ENCODE assay signal across 9 mouse cellular contexts in the genomic region with DNA sequence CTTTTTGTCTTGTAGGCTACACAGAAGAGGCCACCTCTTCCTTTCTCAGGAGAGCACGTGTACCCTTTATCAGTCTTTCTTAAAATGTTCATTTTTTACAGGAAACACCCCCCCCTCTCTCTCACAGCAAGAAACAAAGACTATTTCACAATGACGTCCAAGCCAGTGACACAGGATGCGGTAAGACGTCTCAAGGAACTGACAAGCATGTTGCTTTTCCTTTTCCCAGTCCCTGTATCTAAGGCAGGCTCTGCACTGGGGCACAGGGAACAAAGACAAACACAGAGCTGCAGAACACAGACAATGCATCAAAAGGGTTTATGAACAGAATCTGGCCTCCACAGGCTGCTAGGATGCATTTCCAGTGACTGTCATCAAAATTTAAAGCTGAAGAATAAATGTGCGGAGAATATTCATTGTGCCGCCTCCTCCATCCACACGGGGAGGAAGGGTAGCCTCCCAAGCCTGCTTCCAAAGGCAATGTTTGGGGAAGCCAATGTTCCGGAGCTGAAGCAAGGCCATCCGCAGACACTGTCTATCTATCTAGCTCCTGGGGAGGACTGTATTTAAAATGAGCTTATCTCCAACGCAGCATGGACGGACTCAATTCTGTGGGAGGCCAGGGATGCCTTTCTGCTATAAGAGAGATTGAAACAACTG. TPM values are rescaled to one million over a fixed set of nuclear protein-coding genes. Genes with fewer than 3 reads are reported as not detected.
DNase-seq lines count a peak whose midpoint lies in the region; ATAC-seq and TF ChIP-seq lines count a peak whose summit lies in the region.
"Had no signal": no experiment of that assay in that cellular context is flagged by ENCODE, and none has a peak within 500 bp of the region (broad histone marks: within the 10 kb centered on the region; RNA-seq: fewer than 3 reads in every experiment).

No protein-coding gene starts in this region.

- WGBS in kidney, adult 2 months = 66% methylated on average over 11 of the region's 11 CpGs
- 61% methylated on average over 11 of the region's 11 CpGs for WGBS in embryonic facial prominence, embryonic 15.5 days

- peaks cover 47% of the 10 kb centered on the region for H3K4me1 ChIP-seq in kidney, adult 2 months (ENCODE audit: control insufficient read depth, insufficient read depth, low read length)
- peaks cover 21% of the 10 kb centered on the region for H3K4me1 ChIP-seq in embryonic facial prominence, embryonic 15.5 days

- TF ChIP-seq POLR2A in kidney, adult 2 months (IDR thresholded peaks at IDR 0.05; ENCODE audit: low read depth, low read length) = no peak

- no peaks in the 10 kb centered on the region for H3K9me3 ChIP-seq in embryonic facial prominence, embryonic 15.5 days (replicated peaks)

- H3K36me3 ChIP-seq in kidney, adult 2 months (ENCODE audit: control insufficient read depth, insufficient read depth, low read length) = no peaks in the 10 kb centered on the region
- H3K36me3 ChIP-seq in embryonic facial prominence, embryonic 15.5 days = peaks cover 6% of the 10 kb centered on the region; the same call in 1 of the 2 replicates

- TF ChIP-seq CTCF in kidney, adult 2 months (conservative IDR thresholded peaks at IDR 0.05; ENCODE audit: insufficient read depth, insufficient read length, low read depth, low read length) = no peak

- ATAC-seq in CD4-positive, CD25-positive, alpha-beta regulatory T cell, adult 4 months = peak; percentile 95
- no peak for ATAC-seq in embryonic facial prominence, embryonic 15.5 days (ENCODE audit: insufficient number of reproducible peaks, low FRiP score, low TSS enrichment, low read depth)
- no peak for ATAC-seq in erythroblast, adult 5-6 weeks (replicated peaks; ENCODE audit: low FRiP score, poor library complexity, severe bottlenecking)
- ATAC-seq: Patski had no signal

- DNase-seq in kidney, adult 2 months = peak; percentile 43
- DNase-seq in kidney, adult 8-10 months = no peak
- DNase-seq in lung, postnatal 10 days = peak; percentile 31
- no peak for DNase-seq in retina, postnatal 1 day
- no peak for DNase-seq in adrenal gland, adult 8-10 months

- peak overlapping the region; percentile 21; the same call in 1 of the 2 replicates for H3K27ac ChIP-seq in kidney, adult 2 months (ENCODE audit: insufficient read depth, low read depth, low read length)
- peak overlapping the region; percentile 44; the same call in 1 of the 2 replicates for H3K27ac ChIP-seq in embryonic facial prominence, embryonic 15.5 days (replicated peaks)

- no peak overlapping the region for H3K9ac ChIP-seq in embryonic facial prominence, embryonic 15.5 days

- H3K27me3 ChIP-seq in kidney, adult 2 months (replicated peaks; ENCODE audit: control insufficient read depth, insufficient read depth, low read length) = no peaks in the 10 kb centered on the region
- no peaks in the 10 kb centered on the region for H3K27me3 ChIP-seq in embryonic facial prominence, embryonic 15.5 days
- H3K27me3 ChIP-seq: Patski had no signal

- no peak overlapping the region for H3K4me3 ChIP-seq in kidney, adult 2 months (ENCODE audit: insufficient read depth, low read depth, low read length)
- no peak overlapping the region for H3K4me3 ChIP-seq in embryonic facial prominence, embryonic 15.5 days (replicated peaks)

- no peak overlapping the region for H3K4me2 ChIP-seq in embryonic facial prominence, embryonic 15.5 days (replicated peaks)

RNA-seq across cellular contexts. Expression of gene Ern1, which starts 48.7 kb away (rescaled TPM):
- polyA plus RNA-seq in kidney, adult 2 months (2012; rRNA removed) = 12.6 and 15.1 TPM in 2 replicates
- polyA plus RNA-seq in CD4-positive, CD25-positive, alpha-beta regulatory T cell, adult 4 months (2017; shearing (Covaris generic)) = 1 to 10 TPM; 1.3 to 2.3 TPM
- polyA plus RNA-seq in embryonic facial prominence, embryonic 15.5 days (2015; fragmentation: Nextera tagmentation; extraction: Ambion mirVana) = 6.2 and 6.3 TPM in 2 replicates
- 100 to 1,000 TPM; 171 to 211 (median 198) TPM for total RNA-seq in adrenal gland, adult 8-10 months (2022)
- total RNA-seq in erythroblast, adult 5-6 weeks (2015; ENCODE audit: low replicate concordance) = 7.9 and 11.1 TPM in 2 replicates
- total RNA-seq in erythroblast, adult 5-6 weeks (2017; ENCODE audit: low replicate concordance) = 23.8 and 25.6 TPM in 2 replicates

Comparison
In these comparisons a context has a peak if more than half of its experiments do, and no peak if none do; other contexts are left out.
1. DNase-seq: peak in kidney, adult 2 months (single experiment) and lung, postnatal 10 days (single experiment); none in kidney, adult 8-10 months (0 of 2), retina, postnatal 1 day (single experiment) and adrenal gland, adult 8-10 months (single experiment).